Mouse (Mus musculus) cerebellum, adult 2 months (tissue): ENCODE measurements at regions not wholly inside any gene's neighbourhood (a gene's known extent, or its start where the extent isn't known, plus 50 kb on each side); places are given as distances from the start of the nearest gene placed in this dataset.

Source experiments
- CTCF ChIP-seq: fragments of 200-500 bp; IDR thresholded peaks from 2 replicates; pipeline ENCODE4 v1.5.1; 2011; ENCODE audit warnings: low read depth, mild to moderate bottlenecking, control low read depth, low read length, moderate library complexity, borderline replicate concordance; ENCODE audit not compliant: insufficient read depth
- POLR2A ChIP-seq: fragments of 200-500 bp; IDR thresholded peaks from 2 replicates; pipeline ENCODE4 v1.6.1; 2011; ENCODE audit warnings: low read length, control low read depth, borderline replicate concordance; ENCODE audit not compliant: insufficient read depth

DNA sequence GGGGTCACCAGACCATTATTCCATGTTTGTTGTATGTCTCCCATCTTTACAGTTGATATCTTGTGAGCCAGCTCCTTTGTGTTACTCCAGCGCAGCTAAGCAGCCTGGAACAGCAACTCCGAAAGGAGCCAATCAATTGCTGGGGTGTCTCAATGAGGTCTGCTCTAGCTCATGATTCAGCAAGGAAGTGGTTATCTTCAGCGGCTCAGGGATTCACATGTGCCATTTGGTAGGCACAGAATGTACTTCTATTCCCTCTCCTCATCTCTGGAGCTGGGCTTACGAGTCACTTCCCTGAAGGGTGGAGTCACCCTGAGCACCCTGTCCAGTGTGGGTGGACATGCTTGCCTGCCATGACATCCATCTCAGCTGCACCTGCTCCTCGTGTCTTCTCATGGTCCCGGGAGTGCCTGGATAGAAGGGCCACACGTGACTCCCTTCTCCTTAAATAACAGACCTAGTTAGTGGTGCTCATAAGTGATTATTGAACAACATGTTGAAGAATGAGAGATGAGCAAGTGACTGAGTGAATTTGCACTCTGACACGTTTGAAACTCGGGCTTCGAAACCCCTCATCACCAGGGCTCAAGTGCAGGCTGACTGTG, 190.3 kb upstream of the Zfp618 start:
- TF ChIP-seq POLR2A, result no peak
- no peak for TF ChIP-seq CTCF
